Mouse (Mus musculus) forebrain, embryonic 10.5 days (tissue): ENCODE results near the gene Stoml1. TPM values are rescaled to one million over a fixed set of nuclear protein-coding genes. Genes with fewer than 3 reads are reported as not detected.
A peak's percentile ranks its signal among the peaks of the same experiment; 100 is the strongest.

Source experiments
- DNase-seq: peaks from one replicate; pipeline ENCODE4 v3.0.0-alpha.2; 2017; ENCODE audit warnings: low spot score; ENCODE audit errors: extremely low spot score
- H3K27ac ChIP-seq: fragments of 300-500 bp; sonication (generic); 2 replicates; pipeline ENCODE4 v1.5.1; 2016; ENCODE audit warnings: mild to moderate bottlenecking
- H3K27me3 ChIP-seq: fragments of 300-500 bp; sonication (generic); 2 replicates; pipeline ENCODE4 v1.6.1; 2016; ENCODE audit warnings: mild to moderate bottlenecking; ENCODE audit not compliant: poor library complexity, severe bottlenecking
- H3K36me3 ChIP-seq: fragments of 300-500 bp; sonication (generic); replicated peaks from 2 replicates; pipeline ENCODE4 v1.6.1; 2016; ENCODE audit warnings: mild to moderate bottlenecking, moderate library complexity
- H3K4me1 ChIP-seq: fragments of 300-500 bp; sonication (generic); 2 replicates; pipeline ENCODE4 v1.6.1; 2016
- H3K4me3 ChIP-seq: fragments of 300-500 bp; sonication (generic); 2 replicates; pipeline ENCODE4 v1.5.1; 2016; ENCODE audit warnings: mild to moderate bottlenecking, moderate library complexity
- H3K9me3 ChIP-seq: fragments of 300-500 bp; sonication (generic); 2 replicates; pipeline ENCODE4 v1.6.1; 2016; ENCODE audit warnings: mild to moderate bottlenecking, moderate library complexity
- WGBS: fragments of 180-500 bp; shearing (Covaris S2); methylation state at CpG from one replicate; pipeline ENCODE4 v1.1.7; 2016; 5-methylcytosine and 5-hydroxymethylcytosine counted together
- polyA plus RNA-seq: library from polyadenylated mRNA; unstranded; fragments of >200 nt; fragmentation: Nextera tagmentation; extraction: Ambion mirVana; gene quantifications from 2 replicates; pipeline ENCODE4 v1.2.1, GENCODE M21; 2016

Gene Stoml1
- polyA plus RNA-seq, 1 experiment from 2014 or later: 28.8 TPM

GRCm38 (mm10) chr9:58220218-58220903, 32.6 kb upstream of the Stoml1 start:
- peak; percentile 51 for DNase-seq
- 76% methylated on average over 24 of the region's 24 CpGs for WGBS
- peaks cover 13% of the 10 kb centered on the region for H3K4me1 ChIP-seq

GRCm38 (mm10) chr9:58224356-58224755, 28.6 kb upstream of the Stoml1 start:
- Histone ChIP-seq H3K4me3 (no peak overlapping the region), H3K36me3 (peaks cover 63% of the 10 kb centered on the region), H3K9me3 (no peaks in the 10 kb centered on the region), H3K27me3 (no peaks in the 10 kb centered on the region), H3K27ac (no peak overlapping the region), H3K4me1 (no peaks in the 10 kb centered on the region)
- WGBS: 97% methylated on average over 2 of the region's 2 CpGs
- no peak for DNase-seq

More at GRCm38 (mm10) chr9:58220218-58220903, 32.6 kb upstream of the Stoml1 start:
- Histone ChIP-seq H3K9me3 (no peaks in the 10 kb centered on the region), H3K27me3 (no peaks in the 10 kb centered on the region), H3K27ac (no peak overlapping the region), H3K36me3 (peaks cover 33% of the 10 kb centered on the region), H3K4me3 (no peak overlapping the region)

- DNase-seq: peak; percentile 53
- WGBS: 64% methylated on average over 9 of the region's 9 CpGs
- Histone ChIP-seq H3K36me3 (peaks cover 67% of the 10 kb centered on the region), H3K4me1 (no peaks in the 10 kb centered on the region), H3K27me3 (no peaks in the 10 kb centered on the region), H3K27ac (no peak overlapping the region), H3K4me3 (no peak overlapping the region), H3K9me3 (no peaks in the 10 kb centered on the region)
Measured at GRCm38 (mm10) chr9:58225915-58226913, 26.8 kb upstream of the Stoml1 start.

- 95% methylated on average over 9 of the region's 9 CpGs for WGBS
- H3K4me1 ChIP-seq: 0 out of 2 replicates have a peak, but pooled peaks cover 4% of the 10 kb centered on the region
- H3K27me3 ChIP-seq: no peaks in the 10 kb centered on the region
- H3K36me3 ChIP-seq: peaks cover 77% of the 10 kb centered on the region
- no peak for DNase-seq
- no peaks in the 10 kb centered on the region for H3K9me3 ChIP-seq
- no peak overlapping the region for H3K4me3 ChIP-seq
- no peak overlapping the region for H3K27ac ChIP-seq
Measured at GRCm38 (mm10) chr9:58228777-58229466, 24.0 kb upstream of the Stoml1 start.

- Histone ChIP-seq H3K27me3 (no peaks in the 10 kb centered on the region), H3K4me1 (0 out of 2 replicates have a peak, but pooled peaks cover 4% of the 10 kb centered on the region), H3K9me3 (no peaks in the 10 kb centered on the region), H3K4me3 (no peak overlapping the region), H3K36me3 (peaks cover 80% of the 10 kb centered on the region), H3K27ac (no peak overlapping the region)
- 76% methylated on average over 6 of the region's 6 CpGs for WGBS
- no peak for DNase-seq
Measured at GRCm38 (mm10) chr9:58231746-58232145, 21.2 kb upstream of the Stoml1 start.

- no peak for DNase-seq
- no peaks in the 10 kb centered on the region for H3K9me3 ChIP-seq
- peaks cover 75% of the 10 kb centered on the region for H3K36me3 ChIP-seq
- 79% methylated on average over 5 of the region's 5 CpGs for WGBS
- H3K4me1 ChIP-seq: 0 out of 2 replicates have a peak, but pooled peaks cover 4% of the 10 kb centered on the region
- no peaks in the 10 kb centered on the region for H3K27me3 ChIP-seq
- H3K27ac ChIP-seq: no peak overlapping the region
- H3K4me3 ChIP-seq: no peak overlapping the region
Measured at GRCm38 (mm10) chr9:58232374-58232773, 20.6 kb upstream of the Stoml1 start.

GRCm38 (mm10) chr9:58234502-58235015, 18.4 kb upstream of the Stoml1 start:
- no peak overlapping the region for H3K27ac ChIP-seq
- WGBS: 96% methylated on average over 28 of the region's 28 CpGs
- no peak overlapping the region for H3K4me3 ChIP-seq
- 0 out of 2 replicates have a peak, but pooled peaks cover 4% of the 10 kb centered on the region for H3K4me1 ChIP-seq
- H3K36me3 ChIP-seq: peaks cover 54% of the 10 kb centered on the region
- H3K27me3 ChIP-seq: no peaks in the 10 kb centered on the region
- no peaks in the 10 kb centered on the region for H3K9me3 ChIP-seq
- DNase-seq: no peak

GRCm38 (mm10) chr9:58241780-58242485, 11.0 kb upstream of the Stoml1 start:
- H3K4me3 ChIP-seq: no peak overlapping the region
- no peaks in the 10 kb centered on the region for H3K27me3 ChIP-seq
- 69% methylated on average over 9 of the region's 9 CpGs for WGBS
- peaks cover 23% of the 10 kb centered on the region for H3K4me1 ChIP-seq
- no peaks in the 10 kb centered on the region for H3K9me3 ChIP-seq
- no peak overlapping the region; the same call in 1 of the 2 replicates for H3K27ac ChIP-seq
- H3K36me3 ChIP-seq: peaks cover 19% of the 10 kb centered on the region
- DNase-seq: no peak

GRCm38 (mm10) chr9:58242696-58243095, 10.3 kb upstream of the Stoml1 start:
- H3K27me3 ChIP-seq: no peaks in the 10 kb centered on the region
- peaks cover 30% of the 10 kb centered on the region for H3K4me1 ChIP-seq
- no peak for DNase-seq
- H3K36me3 ChIP-seq: peaks cover 21% of the 10 kb centered on the region
- H3K27ac ChIP-seq: no peak overlapping the region
- 92% methylated on average over 5 of the region's 5 CpGs for WGBS
- no peaks in the 10 kb centered on the region for H3K9me3 ChIP-seq
- no peak overlapping the region for H3K4me3 ChIP-seq

- DNase-seq: no peak
- H3K27ac ChIP-seq: no peak overlapping the region
- H3K4me3 ChIP-seq: no peak overlapping the region
- peaks cover 40% of the 10 kb centered on the region for H3K4me1 ChIP-seq
- H3K36me3 ChIP-seq: peaks cover 21% of the 10 kb centered on the region
- H3K27me3 ChIP-seq: no peaks in the 10 kb centered on the region
- 94% methylated on average over 6 of the region's 6 CpGs for WGBS
- H3K9me3 ChIP-seq: no peaks in the 10 kb centered on the region
Measured at GRCm38 (mm10) chr9:58243696-58244095, 9.3 kb upstream of the Stoml1 start.

- Histone ChIP-seq H3K4me1 (peaks cover 57% of the 10 kb centered on the region), H3K36me3 (peaks cover 17% of the 10 kb centered on the region), H3K4me3 (no peak overlapping the region), H3K9me3 (no peaks in the 10 kb centered on the region), H3K27ac (no peak overlapping the region), H3K27me3 (no peaks in the 10 kb centered on the region)
- WGBS: 79% methylated on average over 4 of the region's 4 CpGs
- no peak for DNase-seq
Measured at GRCm38 (mm10) chr9:58246083-58246591, 6.8 kb upstream of the Stoml1 start.
